Mouse (Mus musculus) hindlimb bud, embryonic 11.5 days (tissue): ENCODE data around the gene Mcoln1.
A peak's percentile ranks its signal among the peaks of the same experiment; 100 is the strongest.

Source experiments
- DNase-seq: peaks from one replicate; pipeline ENCODE4 v3.0.0-alpha.2; 2012; ENCODE audit warnings: low read depth, low spot score; ENCODE audit errors: extremely low spot score

Mcoln1 gene

GRCm38 (mm10) chr8:3500235-3501090 lies at the start of gene Mcoln1:
Mcoln1 (plus strand) TSS chr8:3500457.
- DNase-seq: peak; percentile 93

DNA sequence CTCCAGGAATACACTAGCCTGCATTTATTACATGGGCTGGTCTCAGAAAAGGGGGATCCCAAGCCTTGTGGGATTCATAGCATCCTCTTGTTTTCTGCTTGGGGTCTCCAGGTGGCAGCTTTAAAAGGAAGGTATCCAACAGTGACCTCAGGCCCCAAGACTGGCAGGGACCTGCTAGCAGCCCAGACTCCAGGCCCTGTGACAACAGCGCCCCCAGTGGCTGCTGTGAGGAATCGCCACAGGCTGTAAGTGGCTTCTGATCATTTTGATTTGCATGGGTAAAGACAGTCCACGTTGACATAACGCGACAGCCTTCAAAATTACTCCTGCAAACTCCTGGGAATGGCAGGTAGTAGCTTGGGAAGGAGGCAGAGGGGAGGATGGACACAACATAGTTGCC lies 49.6 kb upstream of the Mcoln1 start:
- peak; percentile 14 for DNase-seq

- no peak for DNase-seq
Measured at GRCm38 (mm10) chr8:3451992-3452391, 48.3 kb upstream of the Mcoln1 start.

DNA sequence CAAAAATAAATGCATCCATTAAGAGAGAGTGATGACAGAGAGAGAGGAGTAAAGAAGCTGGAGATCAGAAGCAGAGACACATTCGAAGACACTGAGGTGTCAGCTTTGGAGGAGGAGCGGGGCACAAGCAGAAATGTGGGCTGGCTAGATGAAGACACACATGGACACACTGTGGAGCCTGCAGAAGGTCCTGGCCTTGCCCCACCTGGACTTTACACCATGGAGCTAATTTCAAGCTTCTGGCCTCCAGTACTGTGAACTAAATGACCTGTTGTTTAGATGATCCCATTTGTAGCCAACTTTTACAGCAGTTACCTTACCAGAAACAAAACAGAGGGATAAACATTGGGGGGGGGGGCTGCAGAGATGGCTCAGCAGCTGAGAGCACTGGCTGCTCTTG lies 37.0 kb upstream of the Mcoln1 start:
- no peak for DNase-seq

DNA sequence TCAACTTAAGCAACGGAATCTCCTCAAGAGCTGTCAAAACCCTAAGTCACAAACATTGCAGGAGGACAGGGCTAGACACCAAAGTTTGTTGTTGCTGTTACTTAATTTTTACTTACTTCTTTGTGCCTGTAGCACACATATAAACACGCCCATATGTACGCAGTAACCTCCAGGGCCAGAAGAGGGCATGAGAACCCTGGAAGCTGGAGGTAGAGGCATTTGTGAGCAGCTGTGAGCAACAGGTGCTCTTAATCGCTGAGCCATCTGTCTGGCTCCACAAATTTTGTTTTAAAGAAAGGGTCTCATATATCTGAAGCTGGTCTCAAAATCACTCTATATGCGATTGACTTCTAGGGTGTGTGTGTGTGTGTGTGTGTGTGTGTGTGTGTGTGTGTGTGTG lies 35.9 kb upstream of the Mcoln1 start:
- peak; percentile 49 for DNase-seq

DNA sequence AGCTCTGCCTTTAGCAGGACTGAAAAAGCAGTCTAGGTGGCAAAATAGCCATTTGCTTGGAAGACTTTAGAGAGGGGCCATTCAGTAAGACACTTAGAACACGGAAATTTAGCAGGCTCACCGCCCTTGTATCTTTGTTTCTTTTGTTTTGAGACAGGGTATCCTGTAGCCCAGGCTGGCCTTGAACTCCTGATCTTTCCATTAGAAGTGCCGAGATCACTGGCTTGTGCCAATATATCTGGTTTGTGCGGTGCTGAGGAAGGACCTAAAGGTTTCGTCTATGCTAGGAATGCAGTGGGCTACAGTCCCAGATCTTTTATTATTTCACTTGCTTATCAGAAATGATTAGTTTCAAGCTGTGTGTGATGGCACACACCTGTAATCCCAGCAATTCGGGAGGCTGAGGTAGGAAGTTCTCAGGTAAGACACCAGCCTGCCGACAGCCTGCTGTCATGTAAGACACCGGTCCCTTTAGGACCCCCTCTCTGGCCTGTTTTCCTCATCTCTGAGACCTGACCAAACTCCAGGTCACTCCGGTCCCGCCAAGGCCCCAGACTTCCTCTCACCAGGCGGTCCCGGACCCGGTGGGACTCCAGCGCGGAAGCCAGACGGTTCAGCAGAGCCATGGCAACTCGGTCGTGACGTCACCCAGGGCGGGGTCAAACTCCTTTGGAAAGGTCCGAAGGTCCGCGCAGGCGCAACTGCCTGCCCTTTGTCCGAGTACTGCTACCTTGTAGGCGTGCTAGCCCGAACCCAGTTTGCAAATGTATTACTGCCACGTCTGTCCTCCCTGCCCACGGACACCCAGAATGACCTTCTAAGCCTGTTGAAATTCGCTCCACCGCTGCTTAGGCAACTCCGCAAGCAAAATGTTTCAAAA lies 33.0 kb upstream of the Mcoln1 start, which contains the start of gene Pex11g:
Gene Pex11g (minus strand): TSS at position 675 of the 880 bp plus-strand sequence.
- DNase-seq: peak; percentile 97

GRCm38 (mm10) chr8:3467886-3468545 lies 32.2 kb upstream of the Mcoln1 start:
- no peak for DNase-seq

- no peak for DNase-seq
Measured at GRCm38 (mm10) chr8:3468838-3469237, 31.4 kb upstream of the Mcoln1 start.

GRCm38 (mm10) chr8:3470562-3470961 lies 29.7 kb upstream of the Mcoln1 start, which contains the start of gene Tex45:
Tex45 (plus strand) TSS chr8:3470862.
- DNase-seq: no peak

- DNase-seq: no peak
Measured at GRCm38 (mm10) chr8:3475715-3476429, 24.4 kb upstream of the Mcoln1 start.

- no peak for DNase-seq
Measured at GRCm38 (mm10) chr8:3480221-3480785, 20.0 kb upstream of the Mcoln1 start.

DNA sequence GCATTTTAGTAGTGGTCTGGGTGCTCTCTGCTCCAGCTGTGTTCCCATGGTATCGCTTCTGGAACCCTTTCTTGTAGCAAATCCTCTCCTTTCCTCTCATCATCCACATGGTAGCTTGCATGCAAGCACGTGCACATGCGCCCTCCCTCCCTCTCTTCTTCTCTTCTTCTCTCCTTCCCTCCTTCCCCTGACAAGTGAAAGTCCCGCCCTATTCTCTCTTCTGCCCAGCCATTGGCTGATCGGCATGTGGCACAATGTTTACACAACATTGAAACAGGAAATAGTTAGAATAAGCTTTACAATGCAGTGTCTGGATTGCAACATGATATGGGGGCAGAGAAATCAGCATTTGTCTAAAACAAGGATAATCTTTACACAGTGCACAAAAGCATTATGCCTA lies 18.7 kb upstream of the Mcoln1 start:
- DNase-seq: no peak

DNA sequence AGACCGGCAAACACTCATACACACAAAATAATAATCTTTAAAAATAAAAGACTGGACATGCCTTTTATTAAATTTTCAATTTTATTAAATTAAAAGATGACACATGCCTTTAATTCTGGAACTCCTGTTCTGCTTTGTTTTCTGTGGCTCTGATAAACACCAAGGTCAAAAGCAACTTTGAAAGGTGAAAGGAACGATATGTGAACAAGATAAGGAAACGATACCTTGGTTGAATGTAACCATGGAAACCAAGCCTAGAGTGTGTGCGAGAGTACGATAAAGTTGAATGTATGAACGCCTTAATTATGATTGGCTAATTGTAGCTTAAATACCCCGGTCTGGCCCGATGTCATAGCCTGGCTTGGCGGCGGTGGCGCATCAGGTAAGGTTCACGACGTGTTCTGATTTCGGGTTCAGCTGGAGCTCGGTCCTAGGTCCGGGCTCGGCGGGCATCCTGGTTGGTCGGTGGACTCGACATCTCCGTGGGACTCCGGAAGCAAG lies 18.0 kb upstream of the Mcoln1 start:
- no peak for DNase-seq

- DNase-seq: no peak
Measured at GRCm38 (mm10) chr8:3483546-3483945, 16.7 kb upstream of the Mcoln1 start.

DNA sequence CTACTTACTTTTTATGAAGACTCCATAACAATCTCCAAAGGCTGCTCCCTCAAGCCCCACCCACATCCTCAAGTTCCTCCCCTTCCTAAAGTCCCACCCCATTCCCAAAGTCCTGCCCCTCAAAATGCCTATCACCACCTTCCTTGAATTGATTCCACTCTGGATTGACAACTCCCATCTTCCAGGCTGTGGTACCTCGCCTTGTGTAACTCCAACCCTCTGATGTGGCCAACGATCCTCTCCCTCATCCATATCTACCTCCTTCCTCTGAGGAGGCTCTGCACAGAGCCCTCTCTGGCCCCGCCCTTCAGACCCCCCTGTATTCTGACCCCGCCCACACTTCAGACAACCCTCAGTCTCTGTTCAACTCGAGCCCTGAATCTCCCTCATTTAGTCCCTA lies 15.1 kb upstream of the Mcoln1 start:
- no peak for DNase-seq

DNA sequence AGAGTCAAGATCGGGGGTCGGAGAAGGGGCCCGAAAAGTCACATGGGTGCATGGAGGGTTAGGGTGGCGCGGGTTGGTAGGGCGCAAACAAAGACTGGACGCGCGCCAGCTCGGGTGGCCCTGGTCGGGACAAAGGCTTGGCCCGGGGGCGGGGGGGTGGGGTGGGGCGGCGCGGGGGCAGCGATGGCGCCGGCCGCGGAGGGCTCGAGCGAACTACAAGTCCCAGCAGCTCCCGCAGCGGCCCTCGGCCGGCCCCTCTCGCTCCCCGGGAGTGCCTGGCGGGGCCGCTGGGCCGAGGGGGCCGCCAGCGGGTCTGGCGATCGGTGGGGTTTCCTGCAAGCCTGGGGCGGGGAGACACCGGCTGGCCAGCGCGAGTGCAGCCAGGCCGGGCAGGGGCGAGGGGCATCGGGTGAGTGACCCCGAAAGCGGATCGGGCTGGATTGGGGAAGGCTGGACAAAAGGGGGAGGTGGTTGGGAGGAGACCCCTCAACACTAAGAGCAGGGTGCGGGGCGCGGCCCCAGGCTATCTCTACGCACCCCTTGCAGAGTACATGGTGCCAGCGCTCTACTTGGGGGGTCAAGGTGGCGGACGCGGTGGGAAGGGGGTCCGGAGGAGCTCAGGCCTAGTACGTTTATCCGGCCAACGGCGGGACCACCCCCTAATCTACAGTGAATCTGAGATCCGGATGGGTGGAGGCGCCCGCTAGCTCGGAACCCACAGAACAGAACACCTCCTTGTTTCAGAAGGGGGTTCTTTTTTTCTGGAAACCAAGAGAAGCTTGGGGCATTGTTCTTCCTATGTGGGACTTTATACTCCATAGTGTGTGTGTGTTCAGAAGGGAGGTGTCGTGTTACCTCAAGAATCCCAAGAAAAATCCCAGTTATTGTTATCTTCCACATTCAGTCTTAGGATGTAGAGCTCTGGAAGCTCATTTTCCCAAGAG lies 7.1 kb upstream of the Mcoln1 start, which contains the start of gene Zfp358:
Gene Zfp358 (plus strand): TSS at position 238 of the 944 bp plus-strand sequence.
- DNase-seq: no peak

- DNase-seq: no peak
Measured at GRCm38 (mm10) chr8:3493845-3494208, 6.4 kb upstream of the Mcoln1 start.

DNA sequence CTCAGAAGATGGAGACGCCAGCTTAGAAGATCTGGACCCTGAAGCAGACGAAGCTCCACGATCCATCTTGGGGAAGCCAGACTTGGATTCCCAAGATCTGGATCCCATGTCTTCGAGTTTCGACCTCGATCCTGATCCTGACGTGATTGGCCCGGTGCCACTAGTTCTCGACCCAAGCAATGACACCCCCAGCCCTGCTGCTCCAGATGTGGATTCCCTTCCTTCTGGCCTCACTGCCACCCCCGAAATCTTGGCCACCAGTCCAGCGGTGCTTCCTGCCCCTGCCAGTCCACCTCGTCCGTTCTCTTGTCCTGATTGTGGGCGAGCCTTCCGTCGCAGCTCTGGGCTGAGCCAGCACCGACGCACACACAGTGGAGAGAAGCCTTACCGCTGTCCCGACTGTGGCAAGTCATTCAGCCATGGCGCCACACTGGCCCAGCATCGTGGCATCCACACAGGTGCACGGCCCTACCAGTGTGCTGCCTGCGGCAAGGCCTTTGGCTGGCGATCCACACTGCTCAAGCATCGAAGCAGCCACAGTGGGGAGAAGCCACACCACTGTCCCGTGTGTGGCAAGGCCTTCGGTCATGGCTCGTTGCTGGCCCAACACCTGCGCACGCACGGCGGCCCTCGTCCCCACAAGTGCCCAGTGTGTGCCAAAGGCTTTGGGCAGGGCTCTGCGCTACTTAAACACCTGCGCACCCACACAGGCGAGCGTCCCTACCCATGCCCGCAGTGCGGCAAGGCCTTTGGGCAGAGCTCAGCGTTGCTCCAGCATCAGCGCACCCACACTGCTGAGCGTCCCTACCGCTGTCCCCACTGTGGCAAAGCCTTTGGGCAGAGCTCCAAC lies 4.5 kb upstream of the Mcoln1 start:
- DNase-seq: no peak
